Mouse (Mus musculus) bone marrow, adult 2 months (tissue): ENCODE results near the gene Fgfr2. TPM values are rescaled to one million over a fixed set of nuclear protein-coding genes. Genes with fewer than 3 reads are reported as not detected.

ENCODE experiments used
- H3K27ac ChIP-seq: fragments of 200-500 bp; 2 replicates; pipeline ENCODE4 v1.5.1; 2012; ENCODE audit warnings: low read depth, mild to moderate bottlenecking, control low read depth, inconsistent platforms, low read length; ENCODE audit not compliant: control insufficient read depth, poor library complexity, insufficient read depth
- H3K4me1 ChIP-seq: fragments of 200-500 bp; 2 replicates; pipeline ENCODE4 v1.6.1; 2011; ENCODE audit warnings: low read length; ENCODE audit not compliant: control insufficient read depth, insufficient read depth
- H3K4me3 ChIP-seq: fragments of 200-500 bp; replicated peaks from 2 replicates; pipeline ENCODE3; 2011; ENCODE audit warnings: mild to moderate bottlenecking, low read depth, low read length, control low read depth; ENCODE audit not compliant: control insufficient read depth
- CTCF ChIP-seq: fragments of 200-500 bp; IDR thresholded peaks from 2 replicates; pipeline ENCODE4 v1.5.1; 2011; ENCODE audit warnings: low read length, control low read depth; ENCODE audit not compliant: control insufficient read depth, insufficient read depth
- POLR2A ChIP-seq: fragments of 200-500 bp; IDR thresholded peaks from 2 replicates; pipeline ENCODE4 v1.6.1; 2011; ENCODE audit warnings: low read depth, mild to moderate bottlenecking, control low read depth, low read length, borderline replicate concordance; ENCODE audit not compliant: control insufficient read depth
- WGBS: fragments of 180-500 bp; shearing (Covaris S2); methylation state at CpG from one replicate; pipeline ENCODE4 v1.1.7; 2018; 5-methylcytosine and 5-hydroxymethylcytosine counted together
- polyA plus RNA-seq: library from polyadenylated mRNA; stranded (reverse); fragments of >200 nt; gene quantifications from 2 replicates; pipeline ENCODE4 v1.2.4, GENCODE M21; 2011; ENCODE audit warnings: low replicate concordance; ENCODE audit not compliant: missing spikeins, insufficient read depth, insufficient read length

Gene Fgfr2
- polyA plus RNA-seq, 1 experiment, result 8.2 TPM

DNA sequence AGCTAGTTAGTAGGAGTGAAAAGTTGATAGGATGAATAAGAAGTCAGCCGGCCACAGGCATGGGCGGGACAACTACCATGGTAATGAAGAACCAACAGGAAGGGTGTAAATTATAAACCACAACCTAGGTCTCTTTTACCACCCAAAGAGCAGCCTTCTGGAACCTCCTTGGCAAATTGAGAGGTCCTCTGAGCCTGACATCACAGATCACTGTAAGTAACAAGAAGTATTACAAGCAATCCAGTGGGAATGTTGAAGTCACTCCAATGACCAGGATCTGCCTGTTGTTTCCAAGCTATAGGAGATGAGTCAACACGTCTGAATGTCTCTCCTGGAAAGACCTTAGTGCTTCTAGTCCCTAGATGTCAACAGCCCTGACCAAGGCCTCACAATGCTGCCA lies 61.1 kb downstream of the Fgfr2 start:
- 65% methylated on average over 3 of the region's 3 CpGs for WGBS
- no peak overlapping the region for H3K4me3 ChIP-seq
- TF ChIP-seq POLR2A (no peak), CTCF (no peak)
- H3K4me1 ChIP-seq, result no peaks in the 10 kb centered on the region; the same call in 1 of the 2 replicates
- H3K27ac ChIP-seq, result no peak overlapping the region

- WGBS, result 83% methylated on average over 6 of the region's 6 CpGs
- H3K4me3 ChIP-seq, result no peak overlapping the region
These were observed 63.0 kb downstream of the Fgfr2 start for GRCm38 (mm10) chr7:133060170-133060569.

GRCm38 (mm10) chr7:133059517-133060104 lies 63.5 kb downstream of the Fgfr2 start:
- TF ChIP-seq CTCF (no peak), POLR2A (no peak)
- 76% methylated on average over 9 of the region's 9 CpGs for WGBS
- Histone ChIP-seq H3K4me3 (no peak overlapping the region), H3K27ac (no peak overlapping the region), H3K4me1 (no peaks in the 10 kb centered on the region; the same call in 1 of the 2 replicates)

More at GRCm38 (mm10) chr7:133060170-133060569, 63.0 kb downstream of the Fgfr2 start:
- Histone ChIP-seq H3K4me1 (no peaks in the 10 kb centered on the region; the same call in 1 of the 2 replicates), H3K27ac (no peak overlapping the region)
- TF ChIP-seq POLR2A (no peak), CTCF (no peak)

DNA sequence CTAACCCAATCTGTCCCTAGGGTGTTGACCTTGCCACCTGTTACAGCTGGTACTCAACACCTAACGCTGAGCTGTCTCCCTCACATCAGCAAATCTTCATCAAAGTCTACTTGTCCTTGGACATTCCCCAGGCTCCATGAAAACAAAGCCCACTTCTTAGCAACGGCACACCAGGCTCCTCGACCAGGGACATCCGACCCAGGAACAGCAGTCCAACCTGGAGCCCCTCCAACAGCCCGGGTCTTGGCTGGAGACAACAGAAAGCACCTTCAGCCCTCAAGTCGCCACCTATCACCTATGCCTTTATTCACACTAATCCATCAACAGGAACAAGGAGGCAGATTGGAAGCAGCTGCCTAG lies 64.0 kb downstream of the Fgfr2 start:
- H3K4me1 ChIP-seq, result no peaks in the 10 kb centered on the region; the same call in 1 of the 2 replicates
- H3K27ac ChIP-seq, result no peak overlapping the region
- TF ChIP-seq CTCF, result no peak
- no peak for TF ChIP-seq POLR2A
- 83% methylated on average over 6 of the region's 6 CpGs for WGBS
- no peak overlapping the region for H3K4me3 ChIP-seq

GRCm38 (mm10) chr7:133058496-133059149 lies 64.5 kb downstream of the Fgfr2 start:
- no peak for TF ChIP-seq CTCF
- TF ChIP-seq POLR2A, result no peak
- WGBS, result 78% methylated on average over 12 of the region's 12 CpGs
- Histone ChIP-seq H3K4me3 (no peak overlapping the region), H3K27ac (no peak overlapping the region), H3K4me1 (no peaks in the 10 kb centered on the region; the same call in 1 of the 2 replicates)

GRCm38 (mm10) chr7:133056924-133057323 lies 66.2 kb downstream of the Fgfr2 start:
- 90% methylated on average over 8 of the region's 8 CpGs for WGBS
- Histone ChIP-seq H3K27ac (no peak overlapping the region), H3K4me3 (no peak overlapping the region), H3K4me1 (peaks cover 4% of the 10 kb centered on the region)
- TF ChIP-seq CTCF (no peak), POLR2A (no peak)

- TF ChIP-seq POLR2A, result no peak
- TF ChIP-seq CTCF, result 0 out of 2 replicates have a peak, but pooled peaks have one; percentile 9
- Histone ChIP-seq H3K27ac (no peak overlapping the region), H3K4me1 (peaks cover 4% of the 10 kb centered on the region), H3K4me3 (no peak overlapping the region)
- WGBS, result 83% methylated on average over 5 of the region's 5 CpGs
These were observed 68.7 kb downstream of the Fgfr2 start for GRCm38 (mm10) chr7:133054486-133054885.

- 84% methylated on average over 9 of the region's 9 CpGs for WGBS
- no peak overlapping the region for H3K4me3 ChIP-seq
- TF ChIP-seq CTCF, result no peak
- no peak for TF ChIP-seq POLR2A
- H3K27ac ChIP-seq, result no peak overlapping the region
- H3K4me1 ChIP-seq, result peaks cover 4% of the 10 kb centered on the region
These were observed 69.4 kb downstream of the Fgfr2 start for GRCm38 (mm10) chr7:133053757-133054156.
